Mouse (Mus musculus) cerebellum, adult 2 months (tissue): ENCODE measurements around the gene Fscn3.

Experiments
- CTCF ChIP-seq: fragments of 200-500 bp; IDR thresholded peaks from 2 replicates; pipeline ENCODE4 v1.5.1; 2011; ENCODE audit warnings: low read depth, mild to moderate bottlenecking, control low read depth, low read length, moderate library complexity, borderline replicate concordance; ENCODE audit not compliant: insufficient read depth
- POLR2A ChIP-seq: fragments of 200-500 bp; IDR thresholded peaks from 2 replicates; pipeline ENCODE4 v1.6.1; 2011; ENCODE audit warnings: low read length, control low read depth, borderline replicate concordance; ENCODE audit not compliant: insufficient read depth

DNA sequence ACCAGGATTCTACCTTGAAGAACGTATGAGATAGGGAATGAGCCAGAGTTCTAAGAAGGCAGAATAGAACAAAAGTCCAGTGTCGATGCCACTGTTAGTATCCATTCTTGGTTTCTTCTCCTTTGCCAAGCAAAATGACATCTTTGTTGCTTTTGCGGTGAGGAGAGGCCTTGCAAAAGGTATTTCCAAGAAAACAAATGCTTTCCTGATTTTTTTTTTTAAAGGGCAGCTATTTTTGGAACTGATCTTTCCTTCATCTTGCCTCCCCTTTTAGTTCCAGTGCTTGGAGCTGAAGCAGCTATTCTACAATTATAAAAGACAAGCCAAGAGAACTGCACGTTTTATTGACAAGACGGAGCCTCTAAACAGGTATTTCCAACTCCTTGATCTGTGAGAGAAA, 47.2 kb downstream of the Fscn3 start, which contains the start of gene Snd1:
- TF ChIP-seq POLR2A (no peak), CTCF (no peak)
